Mouse (Mus musculus) CH12.LX (cell line): ENCODE data around the gene Aldh2. TPM values are rescaled to one million over a fixed set of nuclear protein-coding genes. Genes with fewer than 3 reads are reported as not detected.
"Not testable (repeated sequence)": the region's sequence is repeated elsewhere in the genome, so short reads cannot be mapped to it uniquely, and the experiment has no call there.

Source experiments
- DNase-seq: peaks from one replicate; pipeline ENCODE4 v3.0.0-alpha.2; 2013; ENCODE audit errors: extremely low read depth
- H3K27ac ChIP-seq: 2 replicates; pipeline ENCODE4 v1.5.1; 2012; ENCODE audit warnings: low read depth, mild to moderate bottlenecking, control low read depth, moderate library complexity; ENCODE audit not compliant: insufficient read depth
- H3K27me3 ChIP-seq: replicated peaks from 2 replicates; pipeline ENCODE3; 2012; ENCODE audit warnings: inconsistent platforms
- H3K36me3 ChIP-seq, 2 experiments: replicated peaks in 1 of 2; 2 replicates each; pipeline versions ENCODE3 to v1.6.1; 2012; ENCODE audit warnings: inconsistent platforms in 1 of 2, low read length in 1 of 2, mild to moderate bottlenecking in 1 of 2, mixed read lengths in 1 of 2, moderate library complexity in 1 of 2; ENCODE audit not compliant: control insufficient read depth in 1 of 2, insufficient read depth in 1 of 2
- H3K4me1 ChIP-seq, 2 experiments: 2 replicates each; pipeline ENCODE4 v1.6.1; 2012; ENCODE audit warnings: inconsistent platforms in 1 of 2, moderate library complexity in 1 of 2; ENCODE audit not compliant: insufficient read depth in 2 of 2, control insufficient read depth in 1 of 2
- H3K4me2 ChIP-seq: 2 replicates; pipeline ENCODE4 v1.6.1; 2012; ENCODE audit warnings: low read depth, mild to moderate bottlenecking, control low read depth; ENCODE audit not compliant: poor library complexity, insufficient read depth, severe bottlenecking
- H3K4me3 ChIP-seq, 3 experiments: fragments of 150-350 bp in 1 of 3; sonication (generic) in 1 of 3; replicated peaks in 1 of 3; 2 replicates each; pipeline versions ENCODE3 to v1.5.1; 2011 to 2012; ENCODE audit warnings: low read depth in 2 of 3, low read length in 2 of 3, mild to moderate bottlenecking in 2 of 3, moderate library complexity in 2 of 3, control low read depth in 1 of 3, improper control_type of control experiment in 1 of 3, inconsistent platforms in 1 of 3, mixed read lengths in 1 of 3; ENCODE audit not compliant: poor library complexity in 1 of 3
- H3K79me2 ChIP-seq: replicated peaks from 2 replicates; pipeline ENCODE4 v1.6.1; 2012; ENCODE audit warnings: mild to moderate bottlenecking, moderate library complexity; ENCODE audit not compliant: control insufficient read depth, poor library complexity, insufficient read depth, severe bottlenecking; ENCODE audit errors: extremely low read depth
- H3K9ac ChIP-seq: 2 replicates; pipeline ENCODE4 v1.6.1; 2012; ENCODE audit warnings: low read depth, mild to moderate bottlenecking, control low read depth, moderate library complexity; ENCODE audit not compliant: insufficient read depth
- H3K9me3 ChIP-seq: replicated peaks from 2 replicates; pipeline ENCODE3; 2012; ENCODE audit warnings: low read length, inconsistent platforms, mixed read lengths
- CTCF ChIP-seq, 2 experiments: IDR thresholded peaks in 1 of 2; conservative IDR thresholded peaks in 1 of 2; 2 replicates each; pipeline ENCODE4 v1.5.1; 2011 to 2012; ENCODE audit warnings: low read depth in 2 of 2, low read length in 2 of 2, improper control_type of control experiment in 1 of 2, inconsistent platforms in 1 of 2, mild to moderate bottlenecking in 1 of 2, moderate library complexity in 1 of 2
- EP300 ChIP-seq: IDR thresholded peaks from 2 replicates; pipeline ENCODE4 v1.6.1; 2011; ENCODE audit warnings: low read length, improper control_type of control experiment
- IRF4 ChIP-seq: IDR thresholded peaks from 2 replicates; pipeline ENCODE4 v1.6.1; 2014; ENCODE audit warnings: low read depth, mild to moderate bottlenecking, inconsistent platforms, low read length, improper control_type of control experiment
- JUND ChIP-seq: conservative IDR thresholded peaks from 2 replicates; pipeline ENCODE4 v1.6.1; 2011; ENCODE audit warnings: low read depth, low read length, improper control_type of control experiment
- MAX ChIP-seq: IDR thresholded peaks from 2 replicates; pipeline ENCODE4 v1.6.1; 2011; ENCODE audit warnings: low read length, improper control_type of control experiment
- MAZ ChIP-seq: IDR thresholded peaks from 2 replicates; pipeline ENCODE4 v1.6.1; 2012; ENCODE audit warnings: low read depth, mild to moderate bottlenecking, inconsistent platforms, low read length, improper control_type of control experiment, moderate library complexity
- NELFE ChIP-seq: IDR thresholded peaks from 2 replicates; pipeline ENCODE4 v1.6.1; 2011; ENCODE audit warnings: low read depth, low read length, improper control_type of control experiment
- RAD21 ChIP-seq: IDR thresholded peaks from 2 replicates; pipeline ENCODE4 v1.6.1; 2011; ENCODE audit warnings: low read depth, mild to moderate bottlenecking, low read length, improper control_type of control experiment, moderate library complexity
- SMC3 ChIP-seq: IDR thresholded peaks from 2 replicates; pipeline ENCODE4 v1.6.1; 2011; ENCODE audit warnings: low read depth, low read length, improper control_type of control experiment
- dilution Hi-C: fragments of 300-500 bp; cut with MboI; formaldehyde crosslinking; loops from 2 replicates; pipeline ENCODE4 v1.14.3; 2020; ENCODE audit warnings: low sequenced_read_pairs; ENCODE audit not compliant: extremely low pct_unique_long_range_greater_than_20kb, extremely low pct_ligation_motif_present
- in situ Hi-C: fragments of 300-500 bp; cut with MboI; formaldehyde crosslinking; loops from 3 replicates; pipeline ENCODE4 v1.14.3; 2019; ENCODE audit warnings: low sequenced_read_pairs, low pct_ligation_motif_present, low pct_unique_long_range_greater_than_20kb, mixed read lengths
- polyA plus RNA-seq: library from polyadenylated mRNA; unstranded; fragments of >175 nt; gene quantifications from 2 replicates; pipeline ENCODE4 v1.2.1, GENCODE M21; 2012; ENCODE audit warnings: low read depth; ENCODE audit not compliant: insufficient read length
- total RNA-seq, 2 experiments: library from RNA; depleted of rRNA; stranded (reverse); fragments of 300-350 nt in 1 of 2; fragments of >200 nt in 1 of 2; gene quantifications; 2 replicates each; pipeline ENCODE4 v1.2.3; 2012 to 2014

Aldh2 gene
- total and polyA plus RNA-seq, 3 experiments: 58.9 to 139 (median 73.9) TPM

DNA sequence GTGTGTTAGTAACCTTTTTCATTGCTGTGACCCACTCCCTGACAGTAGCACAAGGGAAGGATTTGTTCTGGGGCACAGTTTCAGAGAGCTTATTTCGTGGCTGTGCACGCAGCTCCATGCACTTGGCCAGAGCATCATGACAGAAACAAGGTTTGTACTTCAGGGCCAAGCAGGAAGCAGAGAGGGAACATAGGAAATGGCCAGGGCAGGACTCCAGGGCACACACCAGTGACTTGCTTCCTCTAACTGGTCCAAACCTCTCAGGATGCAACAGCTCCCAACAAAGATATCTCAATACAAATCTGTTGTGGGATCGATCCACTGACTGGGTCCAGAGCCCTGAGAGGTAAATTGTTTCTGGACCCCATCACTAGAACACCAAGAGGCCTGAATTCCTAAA is 21.3 kb upstream of the Aldh2 start:
- H3K27ac ChIP-seq, H3K79me2 ChIP-seq, dilution Hi-C loops, H3K9ac ChIP-seq, H3K4me3 ChIP-seq, H3K36me3 ChIP-seq, H3K27me3 ChIP-seq, DNase-seq, H3K9me3 ChIP-seq, H3K4me2 ChIP-seq, in situ Hi-C loops: not testable (repeated sequence)
- H3K4me1 ChIP-seq: peaks cover 0 to 10% of the 10 kb centered on the region in 2 experiments; a peak in 3 of 4 replicates

DNA sequence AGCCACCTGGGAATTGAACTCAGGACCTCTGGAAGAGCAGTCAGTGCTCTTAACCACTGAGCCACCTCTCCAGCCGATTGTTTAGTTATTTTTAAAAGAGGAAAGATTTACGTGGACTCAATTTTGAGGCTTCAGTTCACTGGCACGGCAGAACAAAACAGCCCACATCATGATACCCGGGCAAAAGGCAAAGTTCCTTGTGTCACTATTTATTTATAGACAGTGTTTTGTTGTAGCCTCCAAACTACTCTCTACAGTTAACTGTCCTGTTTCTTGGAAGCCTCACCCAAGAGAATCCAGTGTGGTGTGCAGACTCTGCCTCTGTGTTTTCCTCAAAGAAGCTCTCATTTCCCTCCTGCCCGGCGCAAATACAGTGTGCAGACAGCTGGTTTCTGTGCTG is 18.4 kb upstream of the Aldh2 start:
- DNase-seq: no peak
- in situ Hi-C loops (no loop called here), dilution Hi-C loops (no loop called here)
- H3K4me3 ChIP-seq: no peak overlapping the region
- H3K4me2 ChIP-seq: no peak overlapping the region
- peaks cover 0 to 8% of the 10 kb centered on the region in 2 experiments for H3K36me3 ChIP-seq
- H3K27ac ChIP-seq: no peak overlapping the region
- no peak overlapping the region for H3K9ac ChIP-seq
- peaks cover 6 to 8% of the 10 kb centered on the region in 2 experiments; a peak in 3 of 4 replicates for H3K4me1 ChIP-seq
- no peaks in the 10 kb centered on the region for H3K9me3 ChIP-seq
- no peak for TF ChIP-seq JUND
- TF ChIP-seq SMC3: no peak
- TF ChIP-seq MAX: no peak
- no peak for TF ChIP-seq NELFE
- no peak for TF ChIP-seq EP300
- TF ChIP-seq IRF4: no peak
- no peak for TF ChIP-seq MAZ
- no peaks in the 10 kb centered on the region for H3K27me3 ChIP-seq
- no peaks in the 10 kb centered on the region for H3K79me2 ChIP-seq

DNA sequence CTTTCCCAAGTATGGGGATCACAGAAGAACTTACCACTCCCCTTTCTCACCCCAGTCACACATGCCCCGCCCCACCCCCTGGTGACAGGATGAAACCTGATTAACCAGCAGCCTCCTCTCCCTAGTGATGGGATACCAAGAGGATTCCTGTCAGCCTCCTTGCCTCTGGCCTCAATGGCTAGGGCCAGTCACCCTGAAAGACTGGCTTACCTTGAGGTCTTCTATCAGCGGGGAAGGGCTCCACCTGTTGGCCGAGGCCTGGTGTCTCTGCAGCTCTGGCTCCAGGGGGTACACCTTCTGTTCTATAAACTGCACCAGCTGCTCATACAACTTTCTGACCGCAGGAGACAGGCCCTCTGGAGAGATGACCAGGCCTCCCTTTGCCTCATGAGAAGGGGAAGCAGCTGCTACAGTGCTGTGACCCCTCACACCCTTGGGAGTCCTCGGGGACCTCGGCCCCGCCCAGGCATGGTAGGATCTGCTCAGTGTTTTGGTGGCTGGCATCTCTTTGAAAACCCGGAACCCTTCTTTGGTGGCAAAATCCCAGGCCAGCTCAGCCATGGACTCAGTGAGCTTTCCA is 16.0 kb upstream of the Aldh2 start:
- H3K4me2 ChIP-seq, H3K9ac ChIP-seq, H3K79me2 ChIP-seq, H3K9me3 ChIP-seq: not testable (repeated sequence)
- peaks cover 6 to 11% of the 10 kb centered on the region in 2 experiments for H3K4me1 ChIP-seq
- peaks cover 0 to 13% of the 10 kb centered on the region in 2 experiments for H3K36me3 ChIP-seq
- peak in 1 of 2 experiments; percentile 50; a peak in 2 of 4 replicates for TF ChIP-seq CTCF (conservative IDR thresholded peaks at IDR 0.05 in 1 of 2, IDR thresholded peaks at IDR 0.05 in 1 of 2; ENCODE audit: low read depth in 2 of 2, low read length in 2 of 2)
- TF ChIP-seq RAD21: peak; percentile 15
- TF ChIP-seq, all 38 proteins: peak for 2; not testable (repeated sequence) for 36
- H3K4me3 ChIP-seq, H3K27ac ChIP-seq, H3K27me3 ChIP-seq, dilution Hi-C loops: not testable (repeated sequence)
- in situ Hi-C loops: loop anchor here (5.0 kb wide), 1 partner anchor 42 kb away; no protein-coding TSS in a partner anchor
- DNase-seq: peak; percentile 34
